Mouse (Mus musculus) CH12.LX (cell line): ENCODE measurements at regions not wholly inside any gene's neighbourhood (a gene's known extent, or its start where the extent isn't known, plus 50 kb on each side); places are given as distances from the start of the nearest gene placed in this dataset.

Experiments
- DNase-seq: peaks from one replicate; pipeline ENCODE4 v3.0.0-alpha.2; 2013; ENCODE audit errors: extremely low read depth
- H3K27ac ChIP-seq: 2 replicates; pipeline ENCODE4 v1.5.1; 2012; ENCODE audit warnings: low read depth, mild to moderate bottlenecking, control low read depth, moderate library complexity; ENCODE audit not compliant: insufficient read depth
- H3K27me3 ChIP-seq: replicated peaks from 2 replicates; pipeline ENCODE3; 2012; ENCODE audit warnings: inconsistent platforms
- H3K36me3 ChIP-seq, 2 experiments: replicated peaks in 1 of 2; 2 replicates each; pipeline versions ENCODE3 to v1.6.1; 2012; ENCODE audit warnings: inconsistent platforms in 1 of 2, low read length in 1 of 2, mild to moderate bottlenecking in 1 of 2, mixed read lengths in 1 of 2, moderate library complexity in 1 of 2; ENCODE audit not compliant: control insufficient read depth in 1 of 2, insufficient read depth in 1 of 2
- H3K4me1 ChIP-seq, 2 experiments: 2 replicates each; pipeline ENCODE4 v1.6.1; 2012; ENCODE audit warnings: inconsistent platforms in 1 of 2, moderate library complexity in 1 of 2; ENCODE audit not compliant: insufficient read depth in 2 of 2, control insufficient read depth in 1 of 2
- H3K4me2 ChIP-seq: 2 replicates; pipeline ENCODE4 v1.6.1; 2012; ENCODE audit warnings: low read depth, mild to moderate bottlenecking, control low read depth; ENCODE audit not compliant: poor library complexity, insufficient read depth, severe bottlenecking
- H3K4me3 ChIP-seq, 3 experiments: fragments of 150-350 bp in 1 of 3; sonication (generic) in 1 of 3; replicated peaks in 1 of 3; 2 replicates each; pipeline versions ENCODE3 to v1.5.1; 2011 to 2012; ENCODE audit warnings: low read depth in 2 of 3, low read length in 2 of 3, mild to moderate bottlenecking in 2 of 3, moderate library complexity in 2 of 3, control low read depth in 1 of 3, improper control_type of control experiment in 1 of 3, inconsistent platforms in 1 of 3, mixed read lengths in 1 of 3; ENCODE audit not compliant: poor library complexity in 1 of 3
- H3K79me2 ChIP-seq: replicated peaks from 2 replicates; pipeline ENCODE4 v1.6.1; 2012; ENCODE audit warnings: mild to moderate bottlenecking, moderate library complexity; ENCODE audit not compliant: control insufficient read depth, poor library complexity, insufficient read depth, severe bottlenecking; ENCODE audit errors: extremely low read depth
- H3K9ac ChIP-seq: 2 replicates; pipeline ENCODE4 v1.6.1; 2012; ENCODE audit warnings: low read depth, mild to moderate bottlenecking, control low read depth, moderate library complexity; ENCODE audit not compliant: insufficient read depth
- H3K9me3 ChIP-seq: replicated peaks from 2 replicates; pipeline ENCODE3; 2012; ENCODE audit warnings: low read length, inconsistent platforms, mixed read lengths
- BHLHE40 ChIP-seq: IDR thresholded peaks from 2 replicates; pipeline ENCODE4 v1.6.1; 2011; ENCODE audit warnings: mild to moderate bottlenecking, low read depth, low read length, improper control_type of control experiment
- CHD1 ChIP-seq: IDR thresholded peaks from 2 replicates; pipeline ENCODE4 v1.6.1; 2012; ENCODE audit warnings: low read depth, low read length, improper control_type of control experiment, inconsistent platforms
- CHD2 ChIP-seq: IDR thresholded peaks from 2 replicates; pipeline ENCODE4 v1.6.1; 2011; ENCODE audit warnings: low read length, improper control_type of control experiment
- CTCF ChIP-seq, 2 experiments: IDR thresholded peaks in 1 of 2; conservative IDR thresholded peaks in 1 of 2; 2 replicates each; pipeline ENCODE4 v1.5.1; 2011 to 2012; ENCODE audit warnings: low read depth in 2 of 2, low read length in 2 of 2, improper control_type of control experiment in 1 of 2, inconsistent platforms in 1 of 2, mild to moderate bottlenecking in 1 of 2, moderate library complexity in 1 of 2
- E2F4 ChIP-seq: IDR thresholded peaks from 2 replicates; pipeline ENCODE4 v1.6.1; 2011; ENCODE audit warnings: low read depth, low read length, improper control_type of control experiment; ENCODE audit not compliant: insufficient replicate concordance
- EP300 ChIP-seq: IDR thresholded peaks from 2 replicates; pipeline ENCODE4 v1.6.1; 2011; ENCODE audit warnings: low read length, improper control_type of control experiment
- IRF4 ChIP-seq: IDR thresholded peaks from 2 replicates; pipeline ENCODE4 v1.6.1; 2014; ENCODE audit warnings: low read depth, mild to moderate bottlenecking, inconsistent platforms, low read length, improper control_type of control experiment
- JUN ChIP-seq: IDR thresholded peaks from 2 replicates; pipeline ENCODE4 v1.6.1; 2011; ENCODE audit warnings: low read depth, mild to moderate bottlenecking, low read length, improper control_type of control experiment, moderate library complexity; ENCODE audit not compliant: insufficient read depth
- JUND ChIP-seq: conservative IDR thresholded peaks from 2 replicates; pipeline ENCODE4 v1.6.1; 2011; ENCODE audit warnings: low read depth, low read length, improper control_type of control experiment
- MAFK ChIP-seq: IDR thresholded peaks from 2 replicates; pipeline ENCODE4 v1.6.1; 2011; ENCODE audit warnings: low read length, improper control_type of control experiment; ENCODE audit not compliant: insufficient replicate concordance
- MAX ChIP-seq: IDR thresholded peaks from 2 replicates; pipeline ENCODE4 v1.6.1; 2011; ENCODE audit warnings: low read length, improper control_type of control experiment
- MAZ ChIP-seq: IDR thresholded peaks from 2 replicates; pipeline ENCODE4 v1.6.1; 2012; ENCODE audit warnings: low read depth, mild to moderate bottlenecking, inconsistent platforms, low read length, improper control_type of control experiment, moderate library complexity
- MEF2A ChIP-seq: IDR thresholded peaks from 2 replicates; pipeline ENCODE4 v1.6.1; 2014; ENCODE audit warnings: low read depth, mild to moderate bottlenecking, inconsistent platforms, low read length, improper control_type of control experiment, borderline replicate concordance
- MXI1 ChIP-seq: IDR thresholded peaks from 2 replicates; pipeline ENCODE4 v1.6.1; 2011; ENCODE audit warnings: mild to moderate bottlenecking, low read depth, low read length, improper control_type of control experiment
- MYC ChIP-seq: IDR thresholded peaks from 2 replicates; pipeline ENCODE4 v1.6.1; 2011; ENCODE audit warnings: low read depth, mild to moderate bottlenecking, improper control_type of control experiment, low read length
- NRF1 ChIP-seq: IDR thresholded peaks from 2 replicates; pipeline ENCODE4 v1.6.1; 2014; ENCODE audit warnings: low read depth, mild to moderate bottlenecking, inconsistent platforms, low read length, improper control_type of control experiment, moderate library complexity
- POLR2AphosphoS2 ChIP-seq: IDR thresholded peaks from 2 replicates; pipeline ENCODE4 v1.6.1; 2011; ENCODE audit warnings: low read depth, low read length, improper control_type of control experiment
- RAD21 ChIP-seq: IDR thresholded peaks from 2 replicates; pipeline ENCODE4 v1.6.1; 2011; ENCODE audit warnings: low read depth, mild to moderate bottlenecking, low read length, improper control_type of control experiment, moderate library complexity
- RCOR1 ChIP-seq: conservative IDR thresholded peaks from 2 replicates; pipeline ENCODE4 v1.6.1; 2012; ENCODE audit warnings: low read depth, mild to moderate bottlenecking, inconsistent platforms, low read length, improper control_type of control experiment
- SIN3A ChIP-seq: IDR thresholded peaks from 2 replicates; pipeline ENCODE4 v1.6.1; 2012; ENCODE audit warnings: low read length, improper control_type of control experiment, inconsistent platforms
- SMC3 ChIP-seq: IDR thresholded peaks from 2 replicates; pipeline ENCODE4 v1.6.1; 2011; ENCODE audit warnings: low read depth, low read length, improper control_type of control experiment
- TBP ChIP-seq: conservative IDR thresholded peaks from 2 replicates; pipeline ENCODE4 v1.6.1; 2011; ENCODE audit warnings: low read depth, low read length, improper control_type of control experiment
- TCF12 ChIP-seq: IDR thresholded peaks from 2 replicates; pipeline ENCODE4 v1.6.1; 2014; ENCODE audit warnings: low read depth, mild to moderate bottlenecking, inconsistent platforms, low read length, improper control_type of control experiment
- USF1 ChIP-seq: IDR thresholded peaks from 2 replicates; pipeline ENCODE4 v1.6.1; 2014; ENCODE audit warnings: low read depth, mild to moderate bottlenecking, inconsistent platforms, low read length, improper control_type of control experiment
- ZC3H11A ChIP-seq: IDR thresholded peaks from 2 replicates; pipeline ENCODE4 v1.6.1; 2012; ENCODE audit warnings: low read depth, mild to moderate bottlenecking, inconsistent platforms, low read length, improper control_type of control experiment
- ZMIZ1 ChIP-seq: IDR thresholded peaks from 2 replicates; pipeline ENCODE4 v1.6.1; 2012; ENCODE audit warnings: low read depth, mild to moderate bottlenecking, inconsistent platforms, low read length, improper control_type of control experiment
- ZNF384 ChIP-seq: IDR thresholded peaks from 2 replicates; pipeline ENCODE4 v1.6.1; 2012; ENCODE audit warnings: low read depth, low read length, improper control_type of control experiment, inconsistent platforms
- dilution Hi-C: fragments of 300-500 bp; cut with MboI; formaldehyde crosslinking; loops from 2 replicates; pipeline ENCODE4 v1.14.3; 2020; ENCODE audit warnings: low sequenced_read_pairs; ENCODE audit not compliant: extremely low pct_unique_long_range_greater_than_20kb, extremely low pct_ligation_motif_present
- in situ Hi-C: fragments of 300-500 bp; cut with MboI; formaldehyde crosslinking; loops from 3 replicates; pipeline ENCODE4 v1.14.3; 2019; ENCODE audit warnings: low sequenced_read_pairs, low pct_ligation_motif_present, low pct_unique_long_range_greater_than_20kb, mixed read lengths

- H3K79me2 ChIP-seq = no peaks in the 10 kb centered on the region
- peak; percentile 18 for DNase-seq
- peak; percentile 58 for TF ChIP-seq BHLHE40
- TF ChIP-seq CHD1 = no peak
- TF ChIP-seq E2F4 = no peak
- TF ChIP-seq ZC3H11A = peak; percentile 41; the same call in 1 of the 2 replicates
- TF ChIP-seq JUND = no peak
- no peak for TF ChIP-seq CHD2
- peak; percentile 24; the same call in 1 of the 2 replicates for TF ChIP-seq ZNF384
- no peak for TF ChIP-seq MXI1
- TF ChIP-seq MYC = no peak
- TF ChIP-seq TCF12 = no peak
- no peak for TF ChIP-seq RCOR1
- no peak for TF ChIP-seq ZMIZ1
- no peak for TF ChIP-seq MAZ
- TF ChIP-seq MAX = no peak
- TF ChIP-seq CTCF (conservative IDR thresholded peaks at IDR 0.05 in 1 of 2, IDR thresholded peaks at IDR 0.05 in 1 of 2; ENCODE audit: low read depth in 2 of 2, low read length in 2 of 2) = peak; percentile 21 to 69; a peak in 2 of 4 replicates
- TF ChIP-seq RAD21 = peak; percentile 83
- TF ChIP-seq POLR2AphosphoS2 = no peak
- no peak for TF ChIP-seq JUN
- no peak for TF ChIP-seq SIN3A
- peak; percentile 65 for TF ChIP-seq SMC3
- TF ChIP-seq EP300 = no peak; the same call in 1 of the 2 replicates
- peak; percentile 77; the same call in 1 of the 2 replicates for TF ChIP-seq MEF2A
- TF ChIP-seq USF1 = no peak
- TF ChIP-seq TBP = no peak
- TF ChIP-seq NRF1 = no peak
- no peak for TF ChIP-seq MAFK
- peak; percentile 64 for TF ChIP-seq IRF4
- TF ChIP-seq, all 38 proteins: peak for 8
- Histone ChIP-seq H3K27me3 (no peaks in the 10 kb centered on the region), H3K4me3 (no peak overlapping the region), H3K4me2 (peak overlapping the region; percentile 70), H3K36me3 (no peaks in the 10 kb centered on the region), H3K9me3 (no peaks in the 10 kb centered on the region), H3K27ac (no peak overlapping the region), H3K4me1 (no peaks in the 10 kb centered on the region; a peak in 1 of 4 replicates), H3K9ac (no peak overlapping the region)
- dilution Hi-C loops = no loop called here
- in situ Hi-C loops = loop anchor here (25.0 kb wide), 2 partner anchors 300 to 475 kb away; no protein-coding TSS in a partner anchor
These were observed 59.2 kb upstream of the Slc4a10 start for GRCm38 (mm10) chr2:61986967-61987550.
